Mouse (Mus musculus): ENCODE data around the gene Sfxn5. TPM values are rescaled to one million over a fixed set of nuclear protein-coding genes. Genes with fewer than 3 reads are reported as not detected.

Sfxn5 gene
- total and polyA plus RNA-seq, 3 experiments = 1.8 to 3.0 TPM; not detected in 1

DNA sequence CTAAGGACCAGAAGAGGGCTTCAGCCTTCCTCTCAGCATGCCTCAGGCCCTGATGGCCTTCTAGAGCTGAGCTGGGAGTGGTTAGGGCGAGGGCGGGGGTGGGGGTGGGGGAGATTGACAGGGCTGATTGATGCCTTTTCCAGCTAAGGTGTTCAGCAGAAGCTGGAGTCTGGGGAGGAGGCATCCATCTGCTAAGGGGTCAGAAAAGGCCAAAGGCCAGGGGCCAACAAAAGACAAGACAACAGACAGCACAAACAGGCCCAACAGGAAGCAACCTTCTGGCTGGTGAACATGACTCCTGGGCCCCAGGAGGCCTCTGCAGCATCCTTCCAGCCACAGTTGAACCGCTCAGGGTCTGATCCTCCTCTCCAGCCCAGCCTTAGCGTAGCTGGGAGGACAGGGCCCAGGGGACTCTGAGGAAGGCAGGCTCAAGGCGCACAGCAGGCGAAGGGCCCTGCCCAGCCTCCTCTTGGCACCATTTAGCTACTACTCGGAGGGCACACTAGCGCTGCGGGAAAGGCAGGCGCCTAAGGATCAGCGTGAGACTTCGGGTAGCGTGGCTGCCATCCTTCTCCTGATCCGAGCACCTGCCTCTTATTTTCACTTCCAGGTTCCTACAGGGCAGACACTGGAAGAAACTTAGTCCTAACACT lies 109.6 kb downstream of the Sfxn5 start:
- Histone ChIP-seq H3K9ac (ENCODE audit: control insufficient read depth, low read depth, low read length, poor library complexity, severe bottlenecking) (no peak overlapping the region), H3K27ac (ENCODE audit: control insufficient read depth, low read depth, low read length) (no peak overlapping the region), H3K27me3 (ENCODE audit: control insufficient read depth in 1 of 2, insufficient read depth in 2 of 2, low read length in 2 of 2) (no peaks in the 10 kb centered on the region), H3K4me1 (ENCODE audit: control insufficient read depth in 1 of 2, insufficient read depth in 2 of 2, low read length in 2 of 2) (no peaks in the 10 kb centered on the region), H3K9me3 (replicated peaks; ENCODE audit: insufficient read depth, low read length) (no peaks in the 10 kb centered on the region), H3K79me2 (ENCODE audit: control insufficient read depth, insufficient read depth, low read length, poor library complexity) (no peaks in the 10 kb centered on the region), H3K4me3 (ENCODE audit: control insufficient read depth in 1 of 2, insufficient read depth in 1 of 2, low read depth in 2 of 2, low read length in 2 of 2) (no peak overlapping the region), H3K36me3 (ENCODE audit: control insufficient read depth in 1 of 2, insufficient read depth in 2 of 2, low read length in 2 of 2) (no peaks in the 10 kb centered on the region)
- DNase-seq (ENCODE audit: low read depth, low spot score) = no peak
- TF ChIP-seq POLR2A (IDR thresholded peaks at IDR 0.05; ENCODE audit: control insufficient read depth in 1 of 2, insufficient read depth in 1 of 2, low read depth in 1 of 2, low read length in 2 of 2, poor library complexity in 1 of 2) = no peak
- no peak for TF ChIP-seq TCF12 (IDR thresholded peaks at IDR 0.05; ENCODE audit: low read depth, low read length)

DNA sequence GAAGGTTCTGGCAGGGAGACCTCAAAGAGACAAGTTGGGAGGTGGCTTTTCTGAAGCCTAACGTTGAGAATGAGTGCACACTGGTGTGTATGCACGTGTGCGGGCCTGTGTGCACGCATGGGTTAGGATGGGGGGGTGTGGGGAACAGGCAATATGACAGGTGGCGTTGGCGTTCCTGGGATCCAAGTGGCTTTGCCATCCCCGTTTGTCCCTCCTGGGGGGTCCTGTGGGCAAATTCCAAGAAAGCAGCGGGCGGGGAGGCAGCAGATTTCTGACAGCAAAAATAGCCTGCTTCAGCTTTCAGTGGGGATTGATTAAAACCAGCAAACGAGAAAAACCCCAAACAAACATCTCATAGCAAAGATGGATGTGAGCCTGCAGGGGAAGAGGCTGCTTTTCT lies 110.7 kb downstream of the Sfxn5 start:
- DNase-seq (ENCODE audit: low read depth, low spot score) = no peak
- H3K4me3 ChIP-seq (ENCODE audit: control insufficient read depth in 1 of 2, insufficient read depth in 1 of 2, low read depth in 2 of 2, low read length in 2 of 2) = no peak overlapping the region

DNA sequence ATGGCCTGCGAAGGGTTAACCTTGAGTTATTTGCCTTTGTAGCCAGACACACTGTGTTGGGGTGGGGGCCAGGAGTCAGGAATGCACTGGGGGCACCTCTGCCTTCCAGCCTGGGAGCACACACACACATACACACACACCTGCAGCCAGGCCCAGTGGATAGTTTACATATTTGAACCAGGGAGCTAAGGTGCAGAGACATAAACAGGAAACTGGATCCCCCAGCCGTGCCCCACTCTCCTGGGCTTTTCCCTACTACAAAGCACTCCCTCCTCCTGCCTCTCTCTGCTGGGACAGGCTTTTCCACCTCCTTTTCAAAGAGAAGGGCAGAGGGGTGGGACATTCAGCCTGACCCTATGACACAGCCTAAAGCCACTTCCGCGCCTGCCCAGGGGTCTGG lies 112.3 kb downstream of the Sfxn5 start:
- Histone ChIP-seq H3K9me3 (replicated peaks; ENCODE audit: insufficient read depth, low read length) (no peaks in the 10 kb centered on the region), H3K27ac (ENCODE audit: control insufficient read depth, low read depth, low read length) (no peak overlapping the region), H3K4me1 (ENCODE audit: control insufficient read depth in 1 of 2, insufficient read depth in 2 of 2, low read length in 2 of 2) (no peaks in the 10 kb centered on the region), H3K36me3 (ENCODE audit: control insufficient read depth in 1 of 2, insufficient read depth in 2 of 2, low read length in 2 of 2) (no peaks in the 10 kb centered on the region), H3K9ac (ENCODE audit: control insufficient read depth, low read depth, low read length, poor library complexity, severe bottlenecking) (no peak overlapping the region), H3K27me3 (ENCODE audit: control insufficient read depth in 1 of 2, insufficient read depth in 2 of 2, low read length in 2 of 2) (no peaks in the 10 kb centered on the region), H3K79me2 (ENCODE audit: control insufficient read depth, insufficient read depth, low read length, poor library complexity) (no peaks in the 10 kb centered on the region), H3K4me3 (ENCODE audit: control insufficient read depth in 1 of 2, insufficient read depth in 1 of 2, low read depth in 2 of 2, low read length in 2 of 2) (no peak overlapping the region)
- TF ChIP-seq ZKSCAN1 (IDR thresholded peaks at IDR 0.05; ENCODE audit: low read depth, low read length) (no peak), USF2 (IDR thresholded peaks at IDR 0.05; ENCODE audit: borderline replicate concordance in 1 of 2, insufficient read depth in 1 of 2, low read depth in 1 of 2, low read length in 2 of 2) (no peak), HCFC1 (IDR thresholded peaks at IDR 0.05; ENCODE audit: low read depth, low read length) (no peak), SMC3 (IDR thresholded peaks at IDR 0.05; ENCODE audit: low read depth, low read length) (no peak), MAX (IDR thresholded peaks at IDR 0.05; ENCODE audit: low read length) (no peak), ETS1 (IDR thresholded peaks at IDR 0.05; ENCODE audit: low read depth, low read length) (no peak), BHLHE40 (IDR thresholded peaks at IDR 0.05; ENCODE audit: borderline replicate concordance, low read depth, low read length) (no peak)
- no peak for DNase-seq (ENCODE audit: low read depth, low spot score)

More for the DNA sequence above, 110.7 kb downstream of the Sfxn5 start:
- Histone ChIP-seq H3K79me2 (ENCODE audit: control insufficient read depth, insufficient read depth, low read length, poor library complexity) (no peaks in the 10 kb centered on the region), H3K9me3 (replicated peaks; ENCODE audit: insufficient read depth, low read length) (no peaks in the 10 kb centered on the region), H3K27ac (ENCODE audit: control insufficient read depth, low read depth, low read length) (no peak overlapping the region), H3K9ac (ENCODE audit: control insufficient read depth, low read depth, low read length, poor library complexity, severe bottlenecking) (no peak overlapping the region), H3K36me3 (ENCODE audit: control insufficient read depth in 1 of 2, insufficient read depth in 2 of 2, low read length in 2 of 2) (no peaks in the 10 kb centered on the region), H3K27me3 (ENCODE audit: control insufficient read depth in 1 of 2, insufficient read depth in 2 of 2, low read length in 2 of 2) (no peaks in the 10 kb centered on the region), H3K4me1 (ENCODE audit: control insufficient read depth in 1 of 2, insufficient read depth in 2 of 2, low read length in 2 of 2) (no peaks in the 10 kb centered on the region)
- no peak for TF ChIP-seq ETS1 (IDR thresholded peaks at IDR 0.05; ENCODE audit: low read depth, low read length)
- TF ChIP-seq ZC3H11A (IDR thresholded peaks at IDR 0.05; ENCODE audit: low read depth, low read length) = no peak
- no peak for TF ChIP-seq MAX (IDR thresholded peaks at IDR 0.05; ENCODE audit: low read length)
- TF ChIP-seq MYC (IDR thresholded peaks at IDR 0.05; ENCODE audit: low read depth, low read length) = no peak
- no peak for TF ChIP-seq EP300 (IDR thresholded peaks at IDR 0.05; ENCODE audit: low read depth in 1 of 2, low read length in 2 of 2)
- no peak for TF ChIP-seq MXI1 (IDR thresholded peaks at IDR 0.05; ENCODE audit: low read depth, low read length)
- no peak for TF ChIP-seq USF1 (IDR thresholded peaks at IDR 0.05; ENCODE audit: low read depth, low read length)
- no peak for TF ChIP-seq POLR2AphosphoS2 (IDR thresholded peaks at IDR 0.05; ENCODE audit: low read length)
- TF ChIP-seq TCF12 (IDR thresholded peaks at IDR 0.05; ENCODE audit: low read depth, low read length) = no peak
- TF ChIP-seq SIN3A (IDR thresholded peaks at IDR 0.05; ENCODE audit: low read length) = no peak
- no peak for TF ChIP-seq GATA1 (IDR thresholded peaks at IDR 0.05; ENCODE audit: low read depth, low read length)
- TF ChIP-seq RCOR1 (IDR thresholded peaks at IDR 0.05; ENCODE audit: low read depth, low read length) = no peak
- TF ChIP-seq BHLHE40 (IDR thresholded peaks at IDR 0.05; ENCODE audit: borderline replicate concordance, low read depth, low read length) = no peak
- no peak for TF ChIP-seq CTCF (IDR thresholded peaks at IDR 0.05 in 2 of 3, conservative IDR thresholded peaks at IDR 0.05 in 1 of 3; ENCODE audit: control insufficient read depth in 1 of 3, insufficient read depth in 1 of 3, low read depth in 2 of 3, low read length in 3 of 3, poor library complexity in 1 of 3, severe bottlenecking in 1 of 3)
- TF ChIP-seq MYB (IDR thresholded peaks at IDR 0.05; ENCODE audit: low read depth, low read length) = no peak
